In the genomic region with DNA sequence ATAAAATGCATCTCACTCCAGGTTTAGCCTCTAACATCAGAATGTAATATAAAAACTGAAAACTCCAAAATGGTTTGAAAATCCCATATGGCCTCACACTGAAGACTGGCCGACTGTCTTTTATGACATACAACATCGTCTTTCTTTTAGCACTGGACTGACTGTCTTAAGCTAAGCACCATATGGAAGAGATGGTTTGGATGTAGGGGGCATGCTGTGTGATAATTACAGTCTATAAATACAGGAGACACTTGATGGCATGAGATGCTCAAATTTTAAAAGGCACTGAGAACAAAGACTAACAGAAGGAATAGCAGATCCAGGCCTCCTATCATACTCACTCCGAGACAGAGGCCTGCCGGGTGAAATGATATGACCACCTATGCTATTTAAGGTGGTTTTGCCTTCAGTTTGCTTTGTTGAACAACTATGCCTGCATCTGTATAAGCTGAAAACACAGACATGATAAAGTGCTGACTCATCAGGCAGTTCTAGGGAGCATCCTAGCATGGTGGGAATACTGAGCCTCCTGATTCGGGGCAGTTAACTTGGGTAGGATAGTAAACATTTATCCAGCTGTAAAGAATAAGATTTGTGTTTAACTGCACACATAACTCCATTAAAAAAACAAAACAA, we compare ENCODE assay signal across 25 mouse cellular contexts. TPM values are rescaled to one million over a fixed set of nuclear protein-coding genes. Genes with fewer than 3 reads are reported as not detected.
DNase-seq lines count a peak whose midpoint lies in the region; TF ChIP-seq lines count a peak whose summit lies in the region.
"Had no signal": no experiment of that assay in that cellular context is flagged by ENCODE, and none has a peak within 500 bp of the region (broad histone marks: within the 10 kb centered on the region; RNA-seq: fewer than 3 reads in every experiment).

No protein-coding gene starts in this region.

- H3K36me3 ChIP-seq in E14TG2a.4 (ENCODE audit: insufficient read depth, low read length): 0 out of 2 replicates have a peak, but pooled peaks cover 4% of the 10 kb centered on the region
- H3K36me3 ChIP-seq: embryonic facial prominence, embryonic 10.5 days; embryonic facial prominence, embryonic 15.5 days; heart, embryonic 15.5 days; hindbrain, embryonic 12.5 days; limb, embryonic 10.5 days; limb, embryonic 15.5 days; stomach, embryonic 15.5 days had no signal

- 91% methylated on average over 5 of the region's 5 CpGs for WGBS in bone marrow, adult 2 months

- H3K4me3 ChIP-seq in E14TG2a.4 (replicated peaks; ENCODE audit: low read length): 0 out of 2 replicates have a peak overlapping the region, but pooled peaks have one; percentile 17
- H3K4me3 ChIP-seq in bone marrow, adult 2 months (replicated peaks; ENCODE audit: control insufficient read depth, low read depth, low read length): no peak overlapping the region
- H3K4me3 ChIP-seq: embryonic facial prominence, embryonic 10.5 days; embryonic facial prominence, embryonic 15.5 days; forebrain, embryonic 13.5 days; heart, embryonic 10.5 days; heart, embryonic 15.5 days; hindbrain, embryonic 12.5 days; limb, embryonic 10.5 days; limb, embryonic 15.5 days; stomach, embryonic 15.5 days had no signal

- TF ChIP-seq CTCF in E14TG2a.4 (conservative IDR thresholded peaks at IDR 0.05; ENCODE audit: low read length): no peak
- TF ChIP-seq CTCF in bone marrow, adult 2 months (IDR thresholded peaks at IDR 0.05; ENCODE audit: control insufficient read depth, insufficient read depth, low read length): no peak

- no peak for TF ChIP-seq POLR2A in bone marrow, adult 2 months (IDR thresholded peaks at IDR 0.05; ENCODE audit: borderline replicate concordance, control insufficient read depth, low read depth, low read length)

- H3K9me3 ChIP-seq in E14TG2a.4 (ENCODE audit: low read length): no peaks in the 10 kb centered on the region
- H3K9me3 ChIP-seq: embryonic facial prominence, embryonic 10.5 days; embryonic facial prominence, embryonic 15.5 days; forebrain, embryonic 13.5 days; heart, embryonic 10.5 days; heart, embryonic 15.5 days; hindbrain, embryonic 12.5 days; limb, embryonic 10.5 days; limb, embryonic 15.5 days; stomach, embryonic 15.5 days had no signal

- peak overlapping the region; percentile 63; the same call in 1 of the 2 replicates for H3K27ac ChIP-seq in bone marrow, adult 2 months (ENCODE audit: control insufficient read depth, insufficient read depth, low read depth, low read length, poor library complexity)
- H3K27ac ChIP-seq: embryonic facial prominence, embryonic 10.5 days; embryonic facial prominence, embryonic 15.5 days; forebrain, embryonic 13.5 days; heart, embryonic 10.5 days; heart, embryonic 15.5 days; hindbrain, embryonic 12.5 days; limb, embryonic 10.5 days; limb, embryonic 15.5 days; liver, embryonic 14.5 days; stomach, embryonic 15.5 days had no signal

- DNase-seq in right cerebral cortex, postnatal 14 days: peak; percentile 0
- no peak for DNase-seq in right cerebral cortex, postnatal 10 days (ENCODE audit: low spot score in 2 of 2)
- DNase-seq in A20 (ENCODE audit: low read depth, low spot score): peak; percentile 22
- no peak for DNase-seq in ovary, postnatal 36 days (ENCODE audit: low spot score)
- DNase-seq: adrenal gland, postnatal 25 days; cerebellum, postnatal 25 days; gastrocnemius, postnatal 25 days; kidney, adult 8-10 months; kidney, postnatal 14 days; layer of hippocampus, adult 9-11 months; lung, embryonic 14.5 days; lung, postnatal 14 days; right cerebral cortex, adult 18-20 months had no signal

- no peaks in the 10 kb centered on the region for H3K27me3 ChIP-seq in E14TG2a.4 (ENCODE audit: insufficient read depth, low read length)
- H3K27me3 ChIP-seq: embryonic facial prominence, embryonic 15.5 days; forebrain, embryonic 13.5 days; heart, embryonic 15.5 days; hindbrain, embryonic 12.5 days; limb, embryonic 15.5 days; stomach, embryonic 15.5 days had no signal

- H3K4me1 ChIP-seq in E14TG2a.4 (replicated peaks; ENCODE audit: low read depth, low read length): peaks cover 69% of the 10 kb centered on the region
- peaks cover 11% of the 10 kb centered on the region for H3K4me1 ChIP-seq in bone marrow, adult 2 months (ENCODE audit: control insufficient read depth, insufficient read depth, low read length)

RNA-seq across cellular contexts. Expression of a gene that starts 38.9 kb away (rescaled TPM):
- polyA plus RNA-seq in bone marrow, adult 2 months (2011; ENCODE audit: insufficient read depth, insufficient read length, low replicate concordance, missing spikeins): 32.8 and 51.2 TPM in 2 replicates

Comparison
In these comparisons a context has a peak if more than half of its experiments do, and no peak if none do; other contexts are left out.
1. DNase-seq: peak in right cerebral cortex, postnatal 14 days (single experiment) and A20 (single experiment); none in right cerebral cortex, postnatal 10 days (0 of 2) and ovary, postnatal 36 days (single experiment).